Mouse (Mus musculus) cerebellum, adult 8-10 months (tissue): Measurements from ENCODE around the gene Scnm1.

ENCODE experiments used
- DNase-seq: peaks from one replicate; pipeline ENCODE4 v3.0.0; 2022

The Scnm1 gene

GRCm38 (mm10) chr3:95106338-95107117 is 27.3 kb downstream of the Scnm1 start, which contains the start of gene Pip5k1a:
Pip5k1a (minus strand) TSS chr3:95106930.
- DNase-seq: peak; percentile 94

- no peak for DNase-seq
Observed at GRCm38 (mm10) chr3:95105586-95106337, 28.0 kb downstream of the Scnm1 start.

DNA sequence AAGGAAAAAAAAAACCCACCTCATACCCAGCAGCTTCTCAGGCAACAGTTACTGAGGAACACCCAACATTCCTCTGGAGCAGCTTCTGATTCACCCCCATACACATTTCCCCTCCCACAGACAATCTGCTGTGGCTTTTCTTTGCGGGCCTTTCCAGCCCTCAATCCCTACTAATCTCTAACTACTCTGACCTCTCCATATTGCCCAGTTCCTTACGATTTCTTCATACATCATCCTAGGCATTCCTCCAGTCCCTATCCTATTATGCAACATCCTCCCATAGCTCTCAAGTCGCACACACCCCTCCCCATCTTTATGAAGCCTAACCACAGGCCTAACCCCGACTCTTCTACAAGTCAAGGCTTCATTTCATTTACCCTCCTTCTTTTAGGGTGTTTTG is 28.7 kb downstream of the Scnm1 start:
- no peak for DNase-seq

- DNase-seq: no peak
Observed at GRCm38 (mm10) chr3:95100854-95101253, 33.0 kb downstream of the Scnm1 start.

DNA sequence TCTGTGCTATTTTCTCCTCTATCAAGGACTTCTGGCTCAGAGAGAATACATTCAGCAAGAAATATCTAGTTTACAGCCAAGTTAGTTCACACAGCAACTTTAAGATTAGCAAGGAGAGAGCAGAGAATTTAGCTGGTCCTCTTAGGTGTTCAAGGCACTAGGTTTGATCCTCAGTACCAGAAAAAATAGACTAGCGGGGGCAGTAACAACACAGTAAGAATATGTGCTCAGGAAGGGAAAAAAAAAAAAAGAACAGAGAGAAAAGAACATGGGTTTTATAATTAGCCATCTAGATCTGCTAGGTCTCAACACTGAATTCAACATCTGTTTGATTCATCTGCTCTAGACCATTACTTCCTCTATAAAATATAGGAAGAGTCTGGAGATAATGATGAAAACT is 45.7 kb downstream of the Scnm1 start:
- no peak for DNase-seq
